22 mouse cellular contexts compared by ENCODE assay signal in genomic region chr7:49251308-49251638, GRCm38 (mm10).
DNase-seq lines count a peak whose midpoint lies in the region; ATAC-seq and TF ChIP-seq lines count a peak whose summit lies in the region.
"Had no signal": no experiment of that assay in that cellular context is flagged by ENCODE, and none has a peak within 500 bp of the region (broad histone marks: within the 10 kb centered on the region; RNA-seq: fewer than 3 reads in every experiment).

No protein-coding gene starts in this region.

- H3K4me2 ChIP-seq in forebrain, postnatal 0 days (ENCODE audit: low read depth), result peak overlapping the region; percentile 15; the same call in 1 of the 2 replicates
- H3K4me2 ChIP-seq in forebrain, embryonic 11.5 days (ENCODE audit: low read depth, low read length, severe bottlenecking), result no peak overlapping the region
- H3K4me2 ChIP-seq: forebrain, embryonic 15.5 days; heart, embryonic 11.5 days; limb, embryonic 13.5 days; liver, embryonic 13.5 days; lung, embryonic 15.5 days; neural tube, embryonic 13.5 days had no signal

- TF ChIP-seq POLR2A in MEL (IDR thresholded peaks at IDR 0.05; ENCODE audit: control insufficient read depth in 1 of 2, insufficient read depth in 1 of 2, low read depth in 1 of 2, low read length in 2 of 2, poor library complexity in 1 of 2), result peak in 1 of 2 experiments; percentile 28; a peak in 1 of 4 replicates
- TF ChIP-seq POLR2A in embryonic fibroblast, embryonic 13.5 days (IDR thresholded peaks at IDR 0.05; ENCODE audit: low read depth, low read length), result no peak

- no peak overlapping the region for H3K9ac ChIP-seq in forebrain, postnatal 0 days
- no peak overlapping the region for H3K9ac ChIP-seq in forebrain, embryonic 11.5 days (ENCODE audit: low read length)
- H3K9ac ChIP-seq in MEL (ENCODE audit: control insufficient read depth, low read depth, low read length, poor library complexity, severe bottlenecking), result peak overlapping the region; percentile 40
- H3K9ac ChIP-seq: forebrain, embryonic 15.5 days; limb, embryonic 13.5 days; liver, embryonic 13.5 days; lung, embryonic 15.5 days; neural tube, embryonic 13.5 days had no signal

- 55% methylated on average over 10 of the region's 10 CpGs for WGBS in forebrain, postnatal 0 days
- 86% methylated on average over 10 of the region's 10 CpGs for WGBS in forebrain, embryonic 11.5 days
- whole genome bisulfite sequencing in hindbrain, embryonic 10.5 days, result 77% methylated on average over 10 of the region's 10 CpGs

- peaks cover 4% of the 10 kb centered on the region for H3K79me2 ChIP-seq in MEL (ENCODE audit: control insufficient read depth, insufficient read depth, low read length, poor library complexity)

- peak; percentile 22 to 44; a peak in 2 of 4 replicates for TF ChIP-seq EP300 in MEL (IDR thresholded peaks at IDR 0.05; ENCODE audit: low read depth in 1 of 2, low read length in 2 of 2)

- no peak for DNase-seq in forebrain, postnatal 0 days
- DNase-seq in forebrain, embryonic 11.5 days (ENCODE audit: low spot score), result no peak
- DNase-seq in A20 (ENCODE audit: low read depth, low spot score) (peak; percentile 72), MEL (ENCODE audit: low read depth, low spot score) (peak; percentile 69)
- DNase-seq in hindbrain, embryonic 10.5 days (ENCODE audit: low spot score), result no peak
- DNase-seq: adrenal gland, adult 2 months; gastrocnemius, postnatal 10 days; heart, postnatal 10 days; liver, embryonic 13.5 days; lung, postnatal 36 days; thymus, postnatal 36 days had no signal

- no peak overlapping the region for H3K27ac ChIP-seq in forebrain, postnatal 0 days (ENCODE audit: low read depth, low read length)
- no peak overlapping the region for H3K27ac ChIP-seq in forebrain, embryonic 11.5 days (ENCODE audit: low read depth, low read length)
- H3K27ac ChIP-seq in MEL (ENCODE audit: control insufficient read depth, low read depth, low read length), result peak overlapping the region; percentile 96
- H3K27ac ChIP-seq in embryonic fibroblast, embryonic 13.5 days (ENCODE audit: insufficient read depth, low read length), result peak overlapping the region; percentile 19
- no peak overlapping the region for H3K27ac ChIP-seq in hindbrain, embryonic 10.5 days
- H3K27ac ChIP-seq: forebrain, embryonic 15.5 days; hindbrain, postnatal 0 days; limb, embryonic 13.5 days; liver, embryonic 13.5 days; lung, embryonic 15.5 days; neural tube, embryonic 13.5 days had no signal

- H3K4me3 ChIP-seq in forebrain, postnatal 0 days (ENCODE audit: low read depth, low read length), result no peak overlapping the region
- no peak overlapping the region for H3K4me3 ChIP-seq in forebrain, embryonic 11.5 days (ENCODE audit: low read depth, low read length)
- H3K4me3 ChIP-seq in MEL (ENCODE audit: control insufficient read depth in 1 of 2, insufficient read depth in 1 of 2, low read depth in 2 of 2, low read length in 2 of 2), result peak overlapping the region; percentile 8 to 13; a peak in 3 of 4 replicates
- no peak overlapping the region for H3K4me3 ChIP-seq in embryonic fibroblast, embryonic 13.5 days (ENCODE audit: insufficient read depth, low read length)
- H3K4me3 ChIP-seq in hindbrain, embryonic 10.5 days, result no peak overlapping the region
- H3K4me3 ChIP-seq: forebrain, embryonic 15.5 days; limb, embryonic 13.5 days; liver, embryonic 13.5 days; lung, embryonic 15.5 days; myocyte; neural tube, embryonic 13.5 days had no signal

- no peaks in the 10 kb centered on the region for H3K9me3 ChIP-seq in forebrain, postnatal 0 days (ENCODE audit: low read length)
- H3K9me3 ChIP-seq in forebrain, embryonic 11.5 days (ENCODE audit: control insufficient read depth, low read length), result no peaks in the 10 kb centered on the region
- H3K9me3 ChIP-seq in MEL (replicated peaks; ENCODE audit: insufficient read depth, low read length), result no peaks in the 10 kb centered on the region
- no peaks in the 10 kb centered on the region for H3K9me3 ChIP-seq in hindbrain, embryonic 10.5 days
- H3K9me3 ChIP-seq: forebrain, embryonic 15.5 days; limb, embryonic 13.5 days; liver, embryonic 13.5 days; lung, embryonic 15.5 days; neural tube, embryonic 13.5 days had no signal

- 0 out of 2 replicates have a peak, but pooled peaks cover 3% of the 10 kb centered on the region for H3K36me3 ChIP-seq in forebrain, postnatal 0 days (ENCODE audit: insufficient read depth)
- no peaks in the 10 kb centered on the region for H3K36me3 ChIP-seq in forebrain, embryonic 11.5 days (ENCODE audit: control insufficient read depth, insufficient read depth, low read length)
- H3K36me3 ChIP-seq in MEL (ENCODE audit: control insufficient read depth in 1 of 2, insufficient read depth in 2 of 2, low read length in 2 of 2), result peaks cover 0 to 49% of the 10 kb centered on the region in 2 experiments; a peak in 2 of 4 replicates
- no peaks in the 10 kb centered on the region for H3K36me3 ChIP-seq in hindbrain, embryonic 10.5 days
- H3K36me3 ChIP-seq: forebrain, embryonic 15.5 days; limb, embryonic 13.5 days; liver, embryonic 13.5 days; lung, embryonic 15.5 days; neural tube, embryonic 13.5 days had no signal

- H3K27me3 ChIP-seq in forebrain, postnatal 0 days (ENCODE audit: insufficient read depth, low read length), result no peaks in the 10 kb centered on the region
- H3K27me3 ChIP-seq in forebrain, embryonic 11.5 days (ENCODE audit: control insufficient read depth, insufficient read depth, low read length), result peaks cover 32% of the 10 kb centered on the region
- no peaks in the 10 kb centered on the region for H3K27me3 ChIP-seq in MEL (ENCODE audit: control insufficient read depth in 1 of 2, insufficient read depth in 2 of 2, low read length in 2 of 2)
- H3K27me3 ChIP-seq in hindbrain, embryonic 10.5 days (ENCODE audit: insufficient read depth, poor library complexity, severe bottlenecking), result peaks cover 42% of the 10 kb centered on the region
- H3K27me3 ChIP-seq: forebrain, embryonic 15.5 days had no signal

- no peak for TF ChIP-seq RAD21 in MEL (IDR thresholded peaks at IDR 0.05; ENCODE audit: low read depth, low read length)

- peaks cover 14% of the 10 kb centered on the region; the same call in 1 of the 2 replicates for H3K4me1 ChIP-seq in forebrain, postnatal 0 days (ENCODE audit: insufficient read depth)
- peaks cover 7% of the 10 kb centered on the region; the same call in 1 of the 2 replicates for H3K4me1 ChIP-seq in forebrain, embryonic 11.5 days (replicated peaks; ENCODE audit: control insufficient read depth, insufficient read depth, low read length)
- H3K4me1 ChIP-seq in MEL (ENCODE audit: control insufficient read depth in 1 of 2, insufficient read depth in 2 of 2, low read length in 2 of 2), result peaks cover 18 to 60% of the 10 kb centered on the region in 2 experiments
- peaks cover 18% of the 10 kb centered on the region for H3K4me1 ChIP-seq in embryonic fibroblast, embryonic 13.5 days (ENCODE audit: control insufficient read depth, insufficient read depth, low read length)
- H3K4me1 ChIP-seq in hindbrain, embryonic 10.5 days (replicated peaks), result peaks cover 49% of the 10 kb centered on the region

- ATAC-seq in forebrain, postnatal 0 days, result no peak
- ATAC-seq in forebrain, embryonic 11.5 days (replicated peaks; ENCODE audit: low FRiP score), result no peak
- no peak for ATAC-seq in erythroblast, adult 5-6 weeks (replicated peaks; ENCODE audit: low FRiP score, poor library complexity, severe bottlenecking)
- ATAC-seq: forebrain, embryonic 15.5 days; hindbrain, postnatal 0 days; intestine, postnatal 0 days; midbrain, embryonic 16.5 days had no signal

- no peak for TF ChIP-seq CTCF in forebrain, postnatal 0 days (IDR thresholded peaks at IDR 0.05; ENCODE audit: low read depth)
- no peak for TF ChIP-seq CTCF in MEL (IDR thresholded peaks at IDR 0.05 in 2 of 3, conservative IDR thresholded peaks at IDR 0.05 in 1 of 3; ENCODE audit: control insufficient read depth in 1 of 3, insufficient read depth in 1 of 3, low read depth in 2 of 3, low read length in 3 of 3, poor library complexity in 1 of 3, severe bottlenecking in 1 of 3)
- no peak for TF ChIP-seq CTCF in embryonic fibroblast, embryonic 13.5 days (IDR thresholded peaks at IDR 0.05; ENCODE audit: borderline replicate concordance, insufficient read depth, low read length)

TF ChIP-seq in MEL, 35 proteins besides CTCF, POLR2A, EP300 and RAD21 (continues in another document):
- TF ChIP-seq JUND (IDR thresholded peaks at IDR 0.05; ENCODE audit: low read depth, low read length) (no peak), MAFK (IDR thresholded peaks at IDR 0.05; ENCODE audit: borderline replicate concordance, low read depth, low read length) (no peak), GABPA (IDR thresholded peaks at IDR 0.05; ENCODE audit: low read depth, low read length) (no peak), MAZ (IDR thresholded peaks at IDR 0.05; ENCODE audit: low read depth, low read length) (no peak), MAX (IDR thresholded peaks at IDR 0.05; ENCODE audit: low read length) (no peak), USF1 (IDR thresholded peaks at IDR 0.05; ENCODE audit: low read depth, low read length) (no peak), ZNF384 (IDR thresholded peaks at IDR 0.05; ENCODE audit: low read depth, low read length) (no peak; the same call in 1 of the 2 replicates), USF2 (IDR thresholded peaks at IDR 0.05; ENCODE audit: borderline replicate concordance in 1 of 2, insufficient read depth in 1 of 2, low read depth in 1 of 2, low read length in 2 of 2) (no peak), NRF1 (IDR thresholded peaks at IDR 0.05; ENCODE audit: insufficient read depth, low read depth, low read length, poor library complexity, severe bottlenecking) (no peak), MEF2A (IDR thresholded peaks at IDR 0.05; ENCODE audit: extremely low read depth, insufficient replicate concordance, low read depth, low read length, poor library complexity, severe bottlenecking) (no peak), ZMIZ1 (IDR thresholded peaks at IDR 0.05; ENCODE audit: low read depth, low read length) (no peak), MXI1 (IDR thresholded peaks at IDR 0.05; ENCODE audit: low read depth, low read length) (peak; percentile 51; the same call in 1 of the 2 replicates), MYC (IDR thresholded peaks at IDR 0.05; ENCODE audit: low read depth, low read length) (0 out of 2 replicates have a peak, but pooled peaks have one; percentile 62), CHD1 (IDR thresholded peaks at IDR 0.05; ENCODE audit: low read depth, low read length) (no peak), POLR2AphosphoS2 (IDR thresholded peaks at IDR 0.05; ENCODE audit: low read length) (no peak), TAL1 (IDR thresholded peaks at IDR 0.05; ENCODE audit: low read length) (no peak), POLR2AphosphoS5 (IDR thresholded peaks at IDR 0.05; ENCODE audit: borderline replicate concordance, low read depth, low read length) (no peak), BHLHE40 (IDR thresholded peaks at IDR 0.05; ENCODE audit: borderline replicate concordance, low read depth, low read length) (no peak), ZC3H11A (IDR thresholded peaks at IDR 0.05; ENCODE audit: low read depth, low read length) (no peak), ZKSCAN1 (IDR thresholded peaks at IDR 0.05; ENCODE audit: low read depth, low read length) (no peak), SIN3A (IDR thresholded peaks at IDR 0.05; ENCODE audit: low read length) (peak; percentile 65; the same call in 1 of the 2 replicates)

Comparison
In these comparisons a context has a peak if more than half of its experiments do, and no peak if none do; other contexts are left out.
1. DNase-seq: peak in A20 (single experiment) and MEL (single experiment); none in forebrain, postnatal 0 days (single experiment), forebrain, embryonic 11.5 days (single experiment) and hindbrain, embryonic 10.5 days (single experiment).
2. H3K27ac ChIP-seq: peak in MEL (single experiment) and embryonic fibroblast, embryonic 13.5 days (single experiment); none in forebrain, postnatal 0 days (single experiment), forebrain, embryonic 11.5 days (single experiment) and hindbrain, embryonic 10.5 days (single experiment).
3. H3K4me3 ChIP-seq: peak in MEL (2 of 2); none in forebrain, postnatal 0 days (single experiment), forebrain, embryonic 11.5 days (single experiment), embryonic fibroblast, embryonic 13.5 days (single experiment) and hindbrain, embryonic 10.5 days (single experiment).